ENCODE assay signal across 8 mouse cellular contexts in genomic region chr19:6503926-6504655, GRCm38 (mm10). TPM values are rescaled to one million over a fixed set of nuclear protein-coding genes. Genes with fewer than 3 reads are reported as not detected.
A peak's percentile ranks its signal among the peaks of the same experiment; 100 is the strongest.
DNase-seq lines count a peak whose midpoint lies in the region; ATAC-seq lines count a peak whose summit lies in the region.

No protein-coding gene starts in this region.

- no peaks in the 10 kb centered on the region for H3K9me3 ChIP-seq in embryonic facial prominence, embryonic 14.5 days (ENCODE audit: control insufficient read depth, low read length)
- no peaks in the 10 kb centered on the region for H3K9me3 ChIP-seq in embryonic facial prominence, embryonic 10.5 days
- no peaks in the 10 kb centered on the region for H3K9me3 ChIP-seq in neural tube, embryonic 11.5 days (ENCODE audit: control insufficient read depth, low read length)
- H3K9me3 ChIP-seq in hindbrain, embryonic 14.5 days (ENCODE audit: control insufficient read depth, low read length) = no peaks in the 10 kb centered on the region

- peaks cover 10% of the 10 kb centered on the region for H3K4me1 ChIP-seq in embryonic facial prominence, embryonic 14.5 days (ENCODE audit: control insufficient read depth, insufficient read depth, low read length)
- H3K4me1 ChIP-seq in embryonic facial prominence, embryonic 10.5 days = peaks cover 37% of the 10 kb centered on the region
- H3K4me1 ChIP-seq in neural tube, embryonic 11.5 days (ENCODE audit: control insufficient read depth, insufficient read depth, low read length) = peaks cover 34% of the 10 kb centered on the region
- peaks cover 56% of the 10 kb centered on the region for H3K4me1 ChIP-seq in hindbrain, embryonic 14.5 days (replicated peaks; ENCODE audit: control insufficient read depth, insufficient read depth, low read length)

- DNase-seq in embryonic facial prominence, embryonic 14.5 days (ENCODE audit: low spot score) = peak; percentile 47
- DNase-seq in embryonic facial prominence, embryonic 10.5 days (ENCODE audit: low spot score) = no peak
- DNase-seq in neural tube, embryonic 11.5 days (ENCODE audit: low spot score) = no peak
- no peak for DNase-seq in neural tube, embryonic 10.5 days (ENCODE audit: extremely low spot score, low spot score)
- DNase-seq in hindbrain, embryonic 14.5 days (ENCODE audit: low spot score) = peak; percentile 38
- DNase-seq in right cerebral cortex, postnatal 36 days (ENCODE audit: low spot score in 2 of 2) = peak; percentile 64 to 81
- no peak for DNase-seq in natural killer cell, adult 2 months (ENCODE audit: low spot score in 2 of 2)
- DNase-seq in gastrocnemius, postnatal 14 days = no peak

- no peak for ATAC-seq in embryonic facial prominence, embryonic 14.5 days (ENCODE audit: low read depth)
- ATAC-seq in neural tube, embryonic 11.5 days (ENCODE audit: insufficient read depth, low FRiP score, low TSS enrichment) = no peak
- no peak for ATAC-seq in hindbrain, embryonic 14.5 days (ENCODE audit: low FRiP score)

- no peak overlapping the region for H3K9ac ChIP-seq in embryonic facial prominence, embryonic 14.5 days (ENCODE audit: low read depth, low read length)
- no peak overlapping the region; the same call in 1 of the 2 replicates for H3K9ac ChIP-seq in neural tube, embryonic 11.5 days (ENCODE audit: low read length)
- H3K9ac ChIP-seq in hindbrain, embryonic 14.5 days = peak overlapping the region; percentile 18; the same call in 1 of the 2 replicates

- peaks cover 61% of the 10 kb centered on the region for H3K27me3 ChIP-seq in embryonic facial prominence, embryonic 14.5 days (replicated peaks; ENCODE audit: control insufficient read depth, insufficient read depth, low read length)
- H3K27me3 ChIP-seq in embryonic facial prominence, embryonic 10.5 days (replicated peaks; ENCODE audit: low read depth, poor library complexity, severe bottlenecking) = peaks cover 93% of the 10 kb centered on the region
- H3K27me3 ChIP-seq in neural tube, embryonic 11.5 days (ENCODE audit: control insufficient read depth, insufficient read depth, low read length) = peaks cover 10% of the 10 kb centered on the region
- H3K27me3 ChIP-seq in hindbrain, embryonic 14.5 days (ENCODE audit: control insufficient read depth, insufficient read depth, low read length) = no peaks in the 10 kb centered on the region

- intact Hi-C loops in gastrocnemius, postnatal 14 days (cut with DNase I; ENCODE audit: low total_unique reads) = no loop called here

- H3K4me3 ChIP-seq in embryonic facial prominence, embryonic 14.5 days (ENCODE audit: low read depth, low read length) = no peak overlapping the region
- no peak overlapping the region for H3K4me3 ChIP-seq in embryonic facial prominence, embryonic 10.5 days
- no peak overlapping the region for H3K4me3 ChIP-seq in neural tube, embryonic 11.5 days (ENCODE audit: low read depth, low read length)
- no peak overlapping the region for H3K4me3 ChIP-seq in hindbrain, embryonic 14.5 days (replicated peaks; ENCODE audit: low read length)

- WGBS in embryonic facial prominence, embryonic 14.5 days = 41% methylated on average over 15 of the region's 16 CpGs
- WGBS in embryonic facial prominence, embryonic 10.5 days = 62% methylated on average over 16 of the region's 16 CpGs
- 47% methylated on average over 15 of the region's 16 CpGs for WGBS in neural tube, embryonic 11.5 days
- WGBS in hindbrain, embryonic 14.5 days = 40% methylated on average over 16 of the region's 16 CpGs

- no peak overlapping the region for H3K4me2 ChIP-seq in embryonic facial prominence, embryonic 14.5 days (ENCODE audit: low read depth, low read length)
- peak overlapping the region; percentile 5; the same call in 1 of the 2 replicates for H3K4me2 ChIP-seq in neural tube, embryonic 11.5 days (ENCODE audit: low read depth)
- peak overlapping the region; percentile 94 for H3K4me2 ChIP-seq in hindbrain, embryonic 14.5 days (replicated peaks)

- H3K36me3 ChIP-seq in embryonic facial prominence, embryonic 14.5 days (ENCODE audit: control insufficient read depth, insufficient read depth, low read length) = no peaks in the 10 kb centered on the region
- no peaks in the 10 kb centered on the region for H3K36me3 ChIP-seq in embryonic facial prominence, embryonic 10.5 days (replicated peaks)
- H3K36me3 ChIP-seq in neural tube, embryonic 11.5 days (ENCODE audit: control insufficient read depth, insufficient read depth, low read length) = peaks cover 3% of the 10 kb centered on the region; the same call in 1 of the 2 replicates
- H3K36me3 ChIP-seq in hindbrain, embryonic 14.5 days (replicated peaks; ENCODE audit: control insufficient read depth, insufficient read depth) = peaks cover 42% of the 10 kb centered on the region

- H3K27ac ChIP-seq in embryonic facial prominence, embryonic 14.5 days (replicated peaks; ENCODE audit: low read depth, low read length) = no peak overlapping the region
- no peak overlapping the region for H3K27ac ChIP-seq in embryonic facial prominence, embryonic 10.5 days (replicated peaks)
- H3K27ac ChIP-seq in neural tube, embryonic 11.5 days (ENCODE audit: low read depth, low read length) = no peak overlapping the region
- H3K27ac ChIP-seq in hindbrain, embryonic 14.5 days = 0 out of 2 replicates have a peak overlapping the region, but pooled peaks have one; percentile 93

RNA-seq across cellular contexts. Expression of gene Slc22a12, which starts 38.7 kb away (rescaled TPM):
- polyA plus RNA-seq in embryonic facial prominence, embryonic 14.5 days (2014; fragmentation: Nextera tagmentation; extraction: Ambion mirVana) = not detected in 2 replicates
- not detected in 2 replicates for polyA plus RNA-seq in embryonic facial prominence, embryonic 10.5 days (2016; fragmentation: Nextera tagmentation; extraction: Ambion mirVana)
- not detected in 2 replicates for polyA plus RNA-seq in neural tube, embryonic 11.5 days (2014; fragmentation: Nextera tagmentation; extraction: Ambion mirVana)
- not detected in 2 replicates for polyA plus RNA-seq in hindbrain, embryonic 14.5 days (2014; fragmentation: Nextera tagmentation; extraction: Ambion mirVana)
- not detected for total RNA-seq in gastrocnemius, postnatal 14 days (2021)

Comparison
In these comparisons a context has a peak if more than half of its experiments do, and no peak if none do; other contexts are left out.
1. DNase-seq: peak in embryonic facial prominence, embryonic 14.5 days (single experiment), hindbrain, embryonic 14.5 days (single experiment) and right cerebral cortex, postnatal 36 days (2 of 2); none in embryonic facial prominence, embryonic 10.5 days (single experiment), neural tube, embryonic 11.5 days (single experiment), neural tube, embryonic 10.5 days (single experiment), natural killer cell, adult 2 months (0 of 2) and gastrocnemius, postnatal 14 days (single experiment).